Mouse (Mus musculus) heart, adult 18-20 months (tissue): Measurements from ENCODE around the gene Dgkq. TPM values are rescaled to one million over a fixed set of nuclear protein-coding genes. Genes with fewer than 3 reads are reported as not detected.
"Not testable (repeated sequence)": the region's sequence is repeated elsewhere in the genome, so short reads cannot be mapped to it uniquely, and the experiment has no call there.

ENCODE experiments used
- DNase-seq, 2 experiments: peaks; one replicate each; pipeline ENCODE4 v3.0.0; 2021 to 2022; ENCODE audit warnings: mixed read lengths in 1 of 2
- total RNA-seq, 2 experiments: library from RNA; stranded (reverse); gene quantifications; 2 replicates each; pipeline ENCODE4 v1.2.3; 2021

The Dgkq gene
- total RNA-seq, 2 experiments from 2014 or later = 4.8 to 6.6 TPM

GRCm38 (mm10) chr5:108655381-108655780 lies 14.1 kb downstream of the Dgkq start:
- no peak for DNase-seq

GRCm38 (mm10) chr5:108654444-108654990 lies 15.0 kb downstream of the Dgkq start:
- DNase-seq = no peak

- no peak for DNase-seq
Observed at GRCm38 (mm10) chr5:108653341-108653740, 16.1 kb downstream of the Dgkq start.

DNA sequence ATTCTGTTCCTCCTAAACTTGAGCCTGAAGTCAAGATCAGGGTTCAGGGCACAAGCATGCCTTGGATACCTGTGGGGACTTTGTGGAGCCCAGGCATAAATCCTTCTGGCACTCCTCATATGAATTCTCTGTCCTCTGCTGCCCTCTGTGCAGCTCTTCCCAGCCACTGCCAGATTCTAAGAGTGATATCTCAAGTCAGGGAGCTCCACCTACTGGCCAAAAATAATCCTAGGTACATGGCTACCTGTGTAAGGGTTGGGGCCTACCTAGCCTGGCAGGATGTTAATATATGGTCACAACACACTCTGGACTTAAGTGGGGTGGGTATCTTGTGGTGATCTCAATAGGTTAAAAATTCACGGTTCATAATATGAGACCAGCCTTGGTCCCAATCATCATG lies 17.6 kb downstream of the Dgkq start:
- peak; percentile 48 to 64 for DNase-seq

- no peak for DNase-seq
Observed at GRCm38 (mm10) chr5:108651136-108651720, 18.2 kb downstream of the Dgkq start.

DNA sequence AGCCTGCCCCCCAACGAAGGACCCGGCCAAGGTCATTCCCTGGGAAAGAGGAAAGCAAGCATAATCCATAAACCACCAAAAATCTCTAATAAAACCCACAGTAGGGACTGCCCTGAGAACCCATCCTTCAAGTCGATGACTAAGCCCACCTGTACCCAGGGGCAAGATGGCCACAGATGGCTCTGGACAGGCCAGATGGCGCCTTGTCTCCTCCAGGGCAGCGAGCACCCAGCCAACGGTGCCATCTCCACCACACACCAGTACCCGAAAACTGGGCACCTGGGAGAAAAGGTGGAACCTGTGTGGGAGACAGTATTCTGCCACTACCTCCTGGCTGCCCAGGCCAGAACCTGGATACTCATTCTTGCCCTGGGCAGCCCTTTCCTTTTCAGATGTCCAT lies 19.1 kb downstream of the Dgkq start:
- no peak for DNase-seq

- DNase-seq = no peak
Observed at GRCm38 (mm10) chr5:108648937-108649576, 20.4 kb downstream of the Dgkq start.

DNA sequence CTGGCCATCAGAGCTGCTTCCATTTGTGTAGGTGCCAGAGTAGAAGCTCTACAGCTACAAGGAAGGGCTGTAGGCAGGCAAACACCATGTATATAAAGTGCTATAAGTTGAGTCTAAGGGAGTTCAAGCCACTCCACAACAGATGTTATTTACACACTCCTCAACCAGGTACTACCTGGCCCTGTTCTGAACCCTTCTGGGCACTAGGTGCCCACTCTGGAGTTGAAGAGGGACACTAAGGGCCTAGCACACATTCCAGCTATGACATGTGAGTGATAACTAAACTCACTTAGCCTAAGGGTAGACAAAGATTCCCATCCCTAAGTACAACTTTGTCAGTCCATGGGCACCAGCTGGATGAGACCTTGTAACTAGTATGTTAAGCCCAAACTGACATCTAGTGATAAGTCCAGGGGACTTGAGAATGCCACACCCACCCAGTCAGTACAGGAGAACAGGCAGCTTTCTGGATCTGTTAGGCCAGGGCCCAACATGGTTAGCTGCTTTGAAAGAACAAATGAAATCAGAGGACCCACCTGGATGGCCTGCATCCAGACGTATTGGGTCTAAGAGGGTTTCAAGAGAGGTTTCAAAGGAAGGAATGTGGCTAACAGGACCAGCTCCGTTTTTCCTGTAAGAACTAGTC lies 21.5 kb downstream of the Dgkq start:
- DNase-seq = no peak

DNA sequence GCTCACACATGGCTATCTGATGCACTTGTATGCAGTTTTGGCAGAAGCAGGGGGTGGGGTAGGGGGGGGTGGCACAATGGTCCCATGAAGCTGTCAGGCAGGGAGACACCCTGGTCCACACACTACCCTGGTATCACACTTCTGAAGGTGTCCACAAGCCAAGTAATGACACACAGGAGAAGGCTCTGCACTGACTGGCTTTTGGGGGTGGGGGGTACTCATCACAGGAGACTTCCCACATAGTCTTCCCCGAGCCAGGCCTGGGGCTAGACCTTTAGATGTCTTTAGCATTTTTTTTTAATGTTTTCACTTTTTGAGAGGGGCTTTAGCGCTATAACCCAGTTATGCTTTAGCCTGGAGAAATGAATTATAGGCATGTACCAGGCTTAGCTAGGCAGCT lies 22.2 kb downstream of the Dgkq start:
- DNase-seq = no peak

GRCm38 (mm10) chr5:108646343-108646660 lies 23.2 kb downstream of the Dgkq start:
- DNase-seq = no peak

- no peak for DNase-seq
Observed at GRCm38 (mm10) chr5:108645651-108646342, 23.7 kb downstream of the Dgkq start.

DNA sequence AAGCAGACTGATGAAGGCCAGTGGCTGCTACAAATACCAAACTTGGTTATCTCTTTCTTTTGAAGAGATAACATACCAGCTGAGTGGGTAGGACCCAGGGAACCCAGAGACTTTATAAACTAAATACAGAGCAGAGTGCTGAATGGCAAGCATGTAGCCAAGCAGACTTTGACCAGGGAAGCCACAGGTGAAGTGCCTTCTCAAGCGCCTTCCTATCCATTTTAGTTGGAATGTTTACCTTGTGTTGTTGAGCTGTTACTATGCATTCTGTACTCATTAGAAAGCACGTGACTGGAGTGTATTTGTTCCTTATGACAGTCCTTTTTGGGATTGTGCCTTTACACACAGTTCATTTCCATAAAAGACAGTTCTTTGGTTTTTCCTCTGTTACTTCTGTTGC lies 25.8 kb downstream of the Dgkq start:
- DNase-seq = no peak

DNA sequence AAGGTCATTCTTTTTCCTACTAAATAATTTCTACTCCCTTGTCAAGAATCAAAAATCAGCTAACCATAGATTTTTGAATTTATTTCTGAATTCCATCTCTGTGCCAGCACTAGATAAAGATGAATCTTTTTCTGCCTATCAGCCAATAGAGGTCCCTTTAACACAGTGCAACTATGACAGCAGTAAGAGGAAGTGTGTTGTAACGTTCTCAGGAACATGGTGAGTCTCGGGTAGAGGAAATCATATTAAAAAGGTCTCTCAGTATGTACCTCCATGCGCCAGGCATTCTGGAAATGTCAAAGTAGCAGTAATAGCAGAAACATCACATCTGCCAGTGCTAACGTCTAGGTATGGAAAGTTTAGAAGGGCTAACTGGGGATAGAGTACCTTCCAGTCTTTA lies 33.3 kb downstream of the Dgkq start:
- DNase-seq = no peak

- DNase-seq = not testable (repeated sequence)
Observed at GRCm38 (mm10) chr5:108634088-108634487, 35.4 kb downstream of the Dgkq start.

DNA sequence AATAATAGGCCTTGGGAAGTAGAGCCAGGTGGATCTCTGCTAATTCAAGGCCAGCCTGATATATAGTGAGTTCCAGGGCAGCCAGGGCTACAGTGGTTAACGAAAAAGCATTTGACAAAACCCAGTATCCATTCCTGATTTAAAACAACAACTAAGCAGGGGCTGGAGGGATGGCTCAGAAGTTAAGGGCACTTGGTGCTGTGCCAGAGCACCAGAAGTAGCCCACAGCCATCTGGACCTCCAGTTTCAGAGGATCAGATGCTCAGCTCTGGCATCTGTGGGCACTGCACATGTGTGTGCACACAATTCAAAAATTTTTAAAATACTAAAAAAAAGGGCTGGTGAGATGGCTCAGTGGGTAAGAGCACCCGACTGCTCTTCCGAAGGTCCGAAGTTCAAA lies 35.8 kb downstream of the Dgkq start:
- no peak for DNase-seq

DNA sequence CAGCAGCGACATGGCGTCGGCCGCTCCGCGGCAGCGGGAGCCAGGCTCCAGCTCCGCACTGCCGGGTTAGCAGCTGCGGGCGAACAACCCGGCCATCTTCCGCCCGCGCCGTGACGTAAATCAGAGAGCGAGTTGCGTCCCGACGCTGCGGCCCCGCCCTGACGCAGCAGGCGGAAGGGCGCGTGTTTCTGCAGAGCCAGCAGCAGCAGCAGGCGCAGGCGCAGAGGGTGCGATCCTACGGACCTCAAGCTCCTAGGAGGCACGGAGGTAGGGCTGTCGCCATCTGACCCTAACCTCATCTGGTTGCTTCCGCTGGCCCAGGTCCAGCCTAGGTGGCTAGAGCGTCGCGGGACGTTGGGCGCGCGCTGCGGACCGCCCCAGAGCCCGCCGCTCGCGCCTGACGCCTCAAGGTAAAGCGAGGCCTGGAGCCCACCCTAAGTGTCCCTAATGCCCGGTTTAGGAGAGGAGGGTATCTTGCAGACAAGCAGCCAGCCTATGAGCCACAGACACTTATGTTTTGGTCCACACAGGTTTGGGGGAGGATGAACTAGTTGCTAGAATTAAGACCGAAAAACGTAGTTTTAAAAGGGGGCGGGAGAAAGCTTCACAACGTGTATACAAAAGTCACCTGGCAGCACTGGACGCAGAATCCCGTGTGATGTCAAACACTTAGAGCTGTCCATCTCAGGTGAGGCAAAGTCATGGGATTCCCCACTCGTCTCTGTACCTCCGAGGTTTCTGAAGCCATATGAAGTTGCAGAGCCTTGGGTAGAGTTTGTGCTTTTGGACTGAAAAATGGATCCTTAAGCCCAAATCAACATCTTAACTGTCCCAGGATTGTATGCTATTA lies 39.6 kb downstream of the Dgkq start, which contains the start of the genes Gak and Tmem175:
Gene Gak, minus strand, starts transcription at position 122 of the 850 bp plus-strand sequence.
Gene Tmem175, plus strand, starts transcription at position 137 of the 850 bp plus-strand sequence.
- peak; percentile 93 to 95 for DNase-seq

DNA sequence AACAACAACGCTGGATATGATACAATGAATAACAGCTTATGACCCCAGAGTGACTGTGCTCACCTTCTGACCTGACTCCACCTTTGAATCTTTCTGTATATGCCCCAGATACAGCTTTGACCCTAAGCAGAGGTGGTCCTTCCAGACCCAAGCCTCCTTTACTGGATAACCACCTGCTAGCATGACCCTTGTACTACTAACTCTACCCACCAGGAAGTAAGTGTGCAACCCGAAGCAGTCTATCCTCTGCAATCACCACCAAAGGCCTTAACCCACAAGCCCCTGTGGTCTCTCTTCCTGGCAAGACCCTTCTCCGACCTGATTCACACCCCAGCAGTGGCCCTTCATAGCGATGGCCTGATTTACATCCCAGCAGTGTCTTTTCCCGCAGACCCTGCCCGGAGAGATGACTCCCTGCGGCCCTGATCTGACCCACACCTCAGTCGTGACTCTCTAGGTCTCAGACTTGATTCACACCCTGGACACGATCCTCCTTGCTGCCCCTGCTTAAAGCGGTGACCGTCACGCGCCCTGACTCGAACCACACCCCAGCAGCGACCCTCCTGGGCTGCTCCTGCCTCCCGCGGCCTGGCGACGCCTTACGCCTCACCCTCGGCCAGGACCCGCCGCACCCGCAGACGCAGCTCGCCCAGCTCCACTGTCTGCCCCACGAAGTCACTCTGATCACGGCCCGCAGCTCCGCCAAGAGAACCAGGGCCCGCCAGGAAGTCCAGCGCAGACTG lies 40.4 kb downstream of the Dgkq start:
- no peak for DNase-seq

DNA sequence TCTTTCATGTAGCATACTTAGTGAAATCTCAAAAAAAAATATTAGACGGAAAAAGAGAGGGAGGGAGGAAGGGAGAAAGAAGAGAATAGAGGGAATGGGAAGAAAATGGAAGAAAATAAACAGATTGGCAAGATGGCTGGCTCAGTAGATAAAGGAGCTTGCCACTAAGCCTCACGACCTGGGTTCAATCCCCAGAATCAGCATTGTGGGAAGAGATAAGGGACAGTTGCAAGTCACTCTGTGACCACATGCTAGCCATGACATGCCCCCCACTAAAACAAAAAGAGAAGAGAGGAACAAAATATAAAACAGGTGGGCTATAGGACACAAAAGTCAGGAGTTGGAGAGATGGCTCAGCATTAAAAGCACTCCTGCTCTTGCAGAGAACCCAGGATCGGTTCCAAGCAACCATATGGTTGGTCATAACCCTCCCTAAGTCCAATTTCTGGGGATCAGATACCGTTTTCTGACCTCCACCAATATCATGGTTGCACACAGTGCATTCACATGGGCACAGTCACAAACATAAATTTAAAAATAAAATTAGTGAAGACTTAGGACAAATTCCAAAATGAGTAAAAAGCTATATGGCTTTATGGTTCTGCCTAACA lies 43.3 kb downstream of the Dgkq start:
- no peak for DNase-seq

GRCm38 (mm10) chr5:108621870-108622269 lies 47.6 kb downstream of the Dgkq start:
- DNase-seq = peak; percentile 32 to 40

- DNase-seq = no peak
Observed at GRCm38 (mm10) chr5:108610426-108610825, 59.0 kb downstream of the Dgkq start.

- no peak for DNase-seq
Observed at GRCm38 (mm10) chr5:108602537-108602936, 66.9 kb downstream of the Dgkq start.
